Mouse (Mus musculus) forebrain, embryonic 15.5 days (tissue): Measurements from ENCODE around the gene Tti1. TPM values are rescaled to one million over a fixed set of nuclear protein-coding genes. Genes with fewer than 3 reads are reported as not detected.

Source experiments
- ATAC-seq: fragments of 200-750 bp; cut with Nextera tagmentation; replicated peaks from 2 replicates; pipeline ENCODE4 v1.8.0; 2017; ENCODE audit warnings: mild to moderate bottlenecking, moderate TSS enrichment, moderate library complexity
- H3K27ac ChIP-seq: fragments of 300-500 bp; sonication (generic); replicated peaks from 2 replicates; pipeline ENCODE4 v1.5.1; 2015; ENCODE audit warnings: mild to moderate bottlenecking, inconsistent platforms
- H3K27me3 ChIP-seq: fragments of 300-500 bp; sonication (generic); 2 replicates; pipeline ENCODE4 v1.6.1; 2015; ENCODE audit warnings: inconsistent platforms
- H3K36me3 ChIP-seq: fragments of 300-500 bp; sonication (generic); 2 replicates; pipeline ENCODE4 v1.6.1; 2015; ENCODE audit warnings: mild to moderate bottlenecking, inconsistent platforms
- H3K4me1 ChIP-seq: fragments of 300-500 bp; sonication (generic); 2 replicates; pipeline ENCODE4 v1.6.1; 2015; ENCODE audit warnings: inconsistent platforms
- H3K4me2 ChIP-seq: fragments of 300-500 bp; sonication (generic); replicated peaks from 2 replicates; pipeline ENCODE4 v1.6.1; 2015; ENCODE audit warnings: mild to moderate bottlenecking, inconsistent platforms
- H3K4me3 ChIP-seq: fragments of 300-500 bp; sonication (generic); 2 replicates; pipeline ENCODE4 v1.5.1; 2015; ENCODE audit warnings: mild to moderate bottlenecking, inconsistent platforms
- H3K9ac ChIP-seq: fragments of 300-500 bp; sonication (generic); replicated peaks from 2 replicates; pipeline ENCODE4 v1.6.1; 2015; ENCODE audit warnings: mild to moderate bottlenecking, inconsistent platforms
- H3K9me3 ChIP-seq: fragments of 300-500 bp; sonication (generic); 2 replicates; pipeline ENCODE4 v1.6.1; 2016; ENCODE audit warnings: inconsistent platforms
- WGBS: fragments of 180-500 bp; shearing (Covaris S2); methylation state at CpG from one replicate; pipeline ENCODE4 v1.1.7; 2015; ENCODE audit warnings: mixed read lengths; 5-methylcytosine and 5-hydroxymethylcytosine counted together
- polyA plus RNA-seq: library from polyadenylated mRNA; unstranded; fragments of >200 nt; fragmentation: Nextera tagmentation; extraction: Ambion mirVana; gene quantifications from 2 replicates; pipeline ENCODE4 v1.2.1, GENCODE M21; 2015

The Tti1 gene
- polyA plus RNA-seq: 21.3 and 22.2 TPM in 2 replicates

DNA sequence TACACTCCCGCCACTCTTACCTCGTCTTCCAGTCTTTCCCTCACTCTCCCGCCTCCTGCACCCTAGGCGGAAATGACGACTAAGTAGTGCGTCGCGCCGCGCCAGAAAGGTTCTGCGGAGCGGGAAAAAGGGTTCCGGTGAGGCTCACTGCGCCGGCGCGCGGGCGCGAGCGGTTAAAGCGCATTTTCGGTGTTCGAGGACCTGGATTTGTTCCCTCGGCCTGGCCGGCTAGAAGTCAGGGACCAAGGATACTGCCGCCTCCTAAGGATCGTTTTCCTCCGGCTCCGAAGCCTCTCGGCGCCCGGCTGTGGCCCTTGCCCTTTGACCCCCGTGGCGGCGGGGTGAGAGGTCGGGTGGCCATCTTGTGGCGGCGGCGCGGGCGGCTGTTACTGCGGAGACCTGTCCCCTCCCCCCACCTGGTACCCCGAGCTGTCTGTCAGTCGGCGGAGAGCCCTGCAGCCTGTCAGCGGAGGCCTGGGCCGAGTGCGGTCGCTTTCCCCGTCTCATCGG is at the start of gene Tti1, which contains the start of gene Rprd1b:
Tti1 (minus strand) TSS at position 80 of the 510 bp plus-strand sequence.
Rprd1b (plus strand) TSS at position 144 of the 510 bp plus-strand sequence.
- Histone ChIP-seq H3K9me3 (no peaks in the 10 kb centered on the region), H3K4me3 (peak within 1 kb of the TSS; percentile 85), H3K9ac (peak within 1 kb of the TSS; percentile 84), H3K27me3 (no peaks in the 10 kb centered on the region), H3K4me1 (peaks cover 48% of the 10 kb centered on the region), H3K36me3 (no peaks in the 10 kb centered on the region), H3K4me2 (peak within 1 kb of the TSS; percentile 83), H3K27ac (peak within 1 kb of the TSS; percentile 88)
- peak; percentile 96 for ATAC-seq
- 2% methylated on average over 52 of the region's 52 CpGs for WGBS

DNA sequence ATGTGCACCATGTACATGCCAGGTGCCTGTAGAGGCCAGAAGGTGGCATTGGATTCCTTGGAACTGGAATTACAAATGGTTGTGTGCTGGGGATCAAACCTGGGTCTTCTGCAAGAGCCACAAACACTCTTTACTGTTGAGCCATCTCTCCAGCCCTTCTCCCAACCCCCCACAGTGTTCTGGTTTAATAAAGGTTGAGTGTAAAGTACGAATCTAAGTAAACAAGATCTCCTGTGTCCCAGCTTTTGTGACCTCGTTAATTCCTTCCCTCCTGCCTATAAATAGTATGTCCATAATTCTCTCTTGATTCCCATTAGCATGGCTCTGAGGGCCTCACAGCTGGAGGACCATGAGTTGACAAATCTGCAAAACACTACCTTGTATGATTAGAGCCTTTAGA is 49.7 kb upstream of the Tti1 start:
- peaks cover 32% of the 10 kb centered on the region for H3K36me3 ChIP-seq
- no peak overlapping the region for H3K9ac ChIP-seq
- H3K4me2 ChIP-seq: no peak overlapping the region
- no peak for ATAC-seq
- no peak overlapping the region for H3K4me3 ChIP-seq
- no peak overlapping the region; the same call in 1 of the 2 replicates for H3K27ac ChIP-seq
- H3K4me1 ChIP-seq: 0 out of 2 replicates have a peak, but pooled peaks cover 3% of the 10 kb centered on the region
- no peaks in the 10 kb centered on the region for H3K27me3 ChIP-seq
- WGBS: 29% methylated on average over 2 of the region's 2 CpGs
- H3K9me3 ChIP-seq: no peaks in the 10 kb centered on the region

DNA sequence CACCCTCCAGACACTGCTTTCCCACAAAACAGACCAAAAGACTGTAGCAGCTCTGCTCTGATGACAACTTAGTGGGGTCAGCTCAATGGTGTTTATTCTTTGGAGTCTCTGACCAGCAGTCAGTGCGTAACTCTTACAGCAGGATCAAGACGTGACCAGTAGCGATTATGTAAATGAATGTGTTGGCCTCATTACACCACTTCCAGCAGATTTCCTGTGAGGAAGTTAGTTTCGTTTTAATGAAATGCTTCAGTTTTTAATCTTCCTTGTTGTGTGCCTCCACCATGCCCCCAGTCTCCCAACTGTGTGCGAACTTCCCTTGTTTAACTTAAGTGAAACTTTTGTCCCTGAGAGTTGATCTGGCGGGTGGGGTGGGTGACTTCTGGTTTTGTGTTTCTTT is 48.5 kb upstream of the Tti1 start:
- ATAC-seq: no peak
- Histone ChIP-seq H3K27me3 (no peaks in the 10 kb centered on the region), H3K4me1 (0 out of 2 replicates have a peak, but pooled peaks cover 3% of the 10 kb centered on the region), H3K4me2 (no peak overlapping the region), H3K27ac (no peak overlapping the region), H3K9ac (no peak overlapping the region), H3K36me3 (peaks cover 35% of the 10 kb centered on the region), H3K9me3 (no peaks in the 10 kb centered on the region), H3K4me3 (no peak overlapping the region)
- 85% methylated on average over 6 of the region's 6 CpGs for WGBS

DNA sequence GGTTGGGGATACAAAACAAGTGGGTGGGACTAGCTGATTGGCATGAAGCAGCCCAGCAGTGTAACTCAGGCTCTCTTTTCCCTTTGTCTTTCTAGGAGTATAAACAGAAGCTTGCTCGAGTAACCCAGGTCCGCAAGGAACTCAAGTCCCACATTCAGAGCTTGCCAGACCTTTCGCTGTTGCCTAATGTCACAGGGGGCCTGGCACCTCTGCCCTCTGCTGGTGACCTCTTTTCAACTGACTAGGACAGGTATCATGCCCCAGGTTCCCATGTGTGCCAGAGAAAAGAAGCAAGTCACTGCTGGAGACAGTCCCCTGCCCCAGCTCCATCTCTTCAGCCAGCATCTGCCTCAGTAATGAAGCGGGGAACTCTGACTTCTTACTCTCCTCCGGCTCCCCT is 46.6 kb upstream of the Tti1 start:
- Histone ChIP-seq H3K9me3 (no peaks in the 10 kb centered on the region), H3K4me2 (no peak overlapping the region), H3K4me3 (no peak overlapping the region), H3K9ac (no peak overlapping the region), H3K36me3 (peaks cover 47% of the 10 kb centered on the region), H3K27me3 (no peaks in the 10 kb centered on the region), H3K4me1 (0 out of 2 replicates have a peak, but pooled peaks cover 3% of the 10 kb centered on the region), H3K27ac (no peak overlapping the region)
- no peak for ATAC-seq
- WGBS: 81% methylated on average over 5 of the region's 5 CpGs

DNA sequence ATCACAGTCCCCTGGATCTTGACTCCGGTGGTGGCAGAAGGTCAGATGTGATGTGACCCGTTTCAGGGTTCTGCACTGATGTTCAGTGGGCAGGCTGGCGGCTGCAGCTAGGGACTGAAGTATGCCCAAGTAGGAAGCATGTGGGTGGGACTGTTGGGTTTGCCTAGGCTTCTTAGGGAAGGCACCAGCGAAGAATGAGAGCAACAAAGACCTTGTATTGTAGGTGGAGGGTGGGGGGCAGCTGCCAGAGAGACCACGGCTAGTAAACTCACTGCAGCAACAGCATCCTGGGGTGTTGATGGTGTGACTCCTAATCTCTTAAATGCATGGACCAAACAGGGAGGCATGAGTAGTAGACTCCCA is 43.4 kb upstream of the Tti1 start:
- peaks cover 7% of the 10 kb centered on the region for H3K4me1 ChIP-seq
- H3K4me3 ChIP-seq: no peak overlapping the region
- WGBS: 94% methylated on average over 5 of the region's 5 CpGs
- H3K27ac ChIP-seq: no peak overlapping the region
- H3K27me3 ChIP-seq: no peaks in the 10 kb centered on the region
- H3K9me3 ChIP-seq: no peaks in the 10 kb centered on the region
- H3K9ac ChIP-seq: no peak overlapping the region
- peaks cover 50% of the 10 kb centered on the region for H3K36me3 ChIP-seq
- no peak for ATAC-seq
- no peak overlapping the region for H3K4me2 ChIP-seq

DNA sequence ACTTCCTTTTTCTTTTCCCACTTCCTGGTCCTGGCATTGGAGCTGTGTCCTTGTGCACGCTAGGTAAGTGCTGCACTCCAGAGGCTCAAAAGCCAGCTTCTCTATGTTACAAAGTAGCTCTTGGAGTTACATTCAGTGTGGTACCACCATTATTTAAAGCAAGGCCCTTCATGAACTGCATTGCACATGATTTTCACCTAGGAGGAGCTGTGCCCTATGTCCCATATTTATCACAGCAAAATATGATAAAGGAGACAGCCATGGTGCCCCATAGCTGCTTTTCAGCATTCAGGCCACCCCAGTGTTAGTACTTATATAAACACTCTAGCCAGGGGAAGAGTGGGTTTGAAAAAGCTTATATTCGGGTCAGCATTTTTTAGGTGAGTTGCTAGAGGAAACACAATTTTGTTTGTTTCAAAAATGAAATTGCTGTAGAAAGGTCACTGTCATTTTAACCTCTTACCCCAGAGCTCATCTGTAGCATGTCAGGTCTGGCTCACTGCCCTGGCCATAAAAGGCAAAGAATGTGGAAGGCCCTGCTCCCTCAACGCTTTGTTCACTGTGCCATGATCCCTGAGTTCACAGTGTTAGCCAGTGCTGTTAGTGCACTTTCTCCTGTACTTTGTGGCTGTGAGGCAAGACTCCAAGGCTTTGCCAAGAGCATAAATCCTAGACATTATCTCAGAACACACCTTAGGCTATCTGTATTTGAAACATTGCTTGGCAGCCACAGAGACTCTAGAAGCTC is 42.8 kb upstream of the Tti1 start:
- Histone ChIP-seq H3K9me3 (no peaks in the 10 kb centered on the region), H3K36me3 (peaks cover 44% of the 10 kb centered on the region)

DNA sequence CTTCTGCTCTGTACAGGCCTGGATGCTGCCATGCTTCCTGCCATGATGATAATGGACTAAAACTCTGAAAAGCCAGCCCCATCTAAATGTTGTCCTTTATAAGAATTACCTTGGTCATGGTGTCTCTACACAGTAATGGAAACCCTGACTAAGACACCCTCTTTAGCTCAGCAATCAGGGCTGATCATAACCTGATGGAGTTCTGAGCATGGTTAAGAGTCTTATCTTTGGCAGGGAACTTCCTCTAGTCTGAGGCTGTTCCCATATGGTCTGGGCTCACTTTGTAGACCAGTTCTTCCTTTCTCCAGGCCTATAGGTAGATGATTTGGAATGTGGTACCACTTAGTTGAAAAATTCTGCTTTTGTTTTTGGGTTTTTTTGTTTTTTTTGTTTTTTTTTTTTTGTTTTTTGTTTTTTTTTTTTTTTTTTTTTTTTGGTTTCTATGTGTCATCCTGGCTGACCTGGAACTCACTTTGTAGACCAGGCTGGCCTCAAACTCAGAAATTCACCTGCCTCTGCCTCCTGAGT is 40.3 kb upstream of the Tti1 start:
- Histone ChIP-seq H3K36me3 (peaks cover 34% of the 10 kb centered on the region; the same call in 1 of the 2 replicates), H3K4me1 (peaks cover 14% of the 10 kb centered on the region), H3K9ac (no peak overlapping the region), H3K4me3 (no peak overlapping the region), H3K4me2 (no peak overlapping the region), H3K9me3 (no peaks in the 10 kb centered on the region), H3K27ac (no peak overlapping the region), H3K27me3 (no peaks in the 10 kb centered on the region)
- no peak for ATAC-seq

More for the DNA sequence above, 42.8 kb upstream of the Tti1 start:
- ATAC-seq: no peak
- no peak overlapping the region for H3K4me2 ChIP-seq
- 88% methylated on average over 3 of the region's 3 CpGs for WGBS
- no peak overlapping the region for H3K4me3 ChIP-seq
- peaks cover 12% of the 10 kb centered on the region for H3K4me1 ChIP-seq
- H3K27ac ChIP-seq: no peak overlapping the region
- H3K27me3 ChIP-seq: no peaks in the 10 kb centered on the region
- H3K9ac ChIP-seq: no peak overlapping the region

DNA sequence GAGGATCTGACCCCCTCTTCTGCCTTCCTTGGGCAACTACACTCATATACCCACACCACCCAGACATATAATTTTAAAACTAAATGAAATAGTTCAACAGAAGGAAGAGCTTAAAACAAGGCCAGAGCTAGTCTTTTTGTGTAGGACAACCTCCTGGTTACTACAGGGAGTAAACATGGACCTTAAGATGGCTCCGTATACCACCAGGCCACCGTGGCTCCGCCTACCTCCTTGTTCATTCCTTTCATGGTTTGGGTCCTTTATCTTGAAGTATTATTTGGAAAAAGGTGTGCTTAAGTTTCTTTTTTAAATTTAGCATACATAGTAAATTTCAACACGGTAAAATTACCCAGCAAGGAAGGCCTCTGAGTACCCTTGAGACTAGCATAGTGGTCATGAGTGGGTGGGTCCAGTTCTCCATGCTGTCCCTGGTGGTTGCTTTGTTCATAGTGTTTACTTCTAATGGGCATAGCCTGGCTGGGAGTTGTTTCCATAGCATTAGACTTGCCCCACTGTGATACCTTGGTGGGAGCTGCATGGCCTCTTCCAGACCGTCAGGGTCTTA is 39.1 kb upstream of the Tti1 start:
- Histone ChIP-seq H3K9me3 (no peaks in the 10 kb centered on the region), H3K27ac (no peak overlapping the region), H3K4me3 (no peak overlapping the region), H3K4me2 (no peak overlapping the region), H3K4me1 (peaks cover 14% of the 10 kb centered on the region), H3K27me3 (no peaks in the 10 kb centered on the region), H3K9ac (no peak overlapping the region), H3K36me3 (peaks cover 33% of the 10 kb centered on the region; the same call in 1 of the 2 replicates)
- WGBS: 99% methylated on average over 5 of the region's 5 CpGs
- ATAC-seq: no peak

DNA sequence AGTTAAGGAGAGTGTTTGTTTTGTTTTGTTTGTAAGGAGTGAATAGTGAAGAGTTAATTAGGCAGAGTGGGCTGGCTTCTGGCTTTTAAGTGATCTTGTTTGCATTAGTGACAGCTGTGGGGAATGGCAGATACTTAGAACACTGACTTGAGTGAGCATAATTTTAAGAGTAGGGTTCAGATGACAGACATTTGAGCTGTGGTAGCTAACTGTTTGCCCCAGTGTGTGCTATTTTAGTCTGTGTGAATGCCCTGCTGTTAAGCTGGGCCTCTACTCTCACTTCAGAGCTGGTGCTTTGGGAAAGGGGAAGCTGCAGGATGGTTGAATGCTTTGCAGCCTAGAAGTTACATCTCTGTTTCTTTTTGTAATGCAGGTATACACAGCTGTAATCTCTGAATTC is 38.2 kb upstream of the Tti1 start:
- Histone ChIP-seq H3K36me3 (peaks cover 35% of the 10 kb centered on the region; the same call in 1 of the 2 replicates), H3K9me3 (no peaks in the 10 kb centered on the region)

DNA sequence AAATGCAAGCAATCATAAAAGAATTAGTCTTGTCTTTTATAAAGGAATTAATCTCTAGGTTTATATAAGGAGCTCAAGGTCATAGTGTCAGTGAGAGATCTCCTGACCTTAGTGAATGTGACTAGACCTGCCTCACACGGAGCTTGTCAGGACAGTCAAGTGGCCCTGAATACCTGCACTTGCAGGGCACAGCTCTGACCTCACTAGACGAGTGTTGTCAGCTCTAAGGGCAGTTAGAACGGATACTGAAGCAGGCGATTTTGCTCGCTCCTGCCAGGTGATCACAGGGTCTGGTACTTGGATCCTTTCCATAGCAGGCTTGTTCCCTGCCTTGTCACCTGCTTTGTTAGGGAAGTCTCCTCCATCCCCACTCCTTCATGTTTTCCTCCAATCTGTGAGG is 36.8 kb upstream of the Tti1 start:
- ATAC-seq: no peak
- 85% methylated on average over 5 of the region's 5 CpGs for WGBS
- peaks cover 25% of the 10 kb centered on the region; the same call in 1 of the 2 replicates for H3K36me3 ChIP-seq

More for the DNA sequence above, 38.2 kb upstream of the Tti1 start:
- H3K27ac ChIP-seq: peak overlapping the region; percentile 7; the same call in 1 of the 2 replicates
- H3K9ac ChIP-seq: no peak overlapping the region
- no peak overlapping the region for H3K4me2 ChIP-seq
- no peaks in the 10 kb centered on the region for H3K27me3 ChIP-seq
- H3K4me1 ChIP-seq: peaks cover 14% of the 10 kb centered on the region
- ATAC-seq: no peak
- no peak overlapping the region for H3K4me3 ChIP-seq

DNA sequence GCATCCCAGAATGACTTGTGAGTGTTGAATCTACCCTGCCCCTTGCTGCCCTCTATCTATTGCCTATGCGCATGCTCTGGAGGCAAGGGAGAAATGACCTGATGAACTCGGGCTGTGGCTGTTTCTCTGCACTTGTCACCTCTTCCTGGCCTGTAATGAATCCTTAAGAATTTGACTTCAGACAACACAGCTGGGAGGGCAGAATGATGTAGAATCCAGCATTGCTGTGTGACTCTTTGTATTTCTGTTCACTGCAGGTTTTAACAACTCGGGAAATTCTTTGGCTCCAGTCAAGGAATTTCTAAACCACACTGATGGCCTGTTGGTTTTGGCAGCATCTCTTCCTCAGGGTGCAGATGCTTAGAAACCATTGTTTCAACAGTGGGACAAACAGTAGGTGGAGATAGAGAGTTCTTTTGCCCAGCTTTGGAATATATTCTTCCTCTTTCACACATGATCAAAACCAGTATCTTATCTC is 36.4 kb upstream of the Tti1 start:
- 63% methylated on average over 3 of the region's 3 CpGs for WGBS
- no peaks in the 10 kb centered on the region for H3K27me3 ChIP-seq
- H3K9me3 ChIP-seq: no peaks in the 10 kb centered on the region

More for the DNA sequence above, 36.8 kb upstream of the Tti1 start:
- no peak overlapping the region for H3K4me2 ChIP-seq
- H3K9me3 ChIP-seq: no peaks in the 10 kb centered on the region
- no peaks in the 10 kb centered on the region for H3K27me3 ChIP-seq
- no peak overlapping the region for H3K9ac ChIP-seq
- peaks cover 14% of the 10 kb centered on the region for H3K4me1 ChIP-seq
- no peak overlapping the region for H3K27ac ChIP-seq
- no peak overlapping the region for H3K4me3 ChIP-seq

DNA sequence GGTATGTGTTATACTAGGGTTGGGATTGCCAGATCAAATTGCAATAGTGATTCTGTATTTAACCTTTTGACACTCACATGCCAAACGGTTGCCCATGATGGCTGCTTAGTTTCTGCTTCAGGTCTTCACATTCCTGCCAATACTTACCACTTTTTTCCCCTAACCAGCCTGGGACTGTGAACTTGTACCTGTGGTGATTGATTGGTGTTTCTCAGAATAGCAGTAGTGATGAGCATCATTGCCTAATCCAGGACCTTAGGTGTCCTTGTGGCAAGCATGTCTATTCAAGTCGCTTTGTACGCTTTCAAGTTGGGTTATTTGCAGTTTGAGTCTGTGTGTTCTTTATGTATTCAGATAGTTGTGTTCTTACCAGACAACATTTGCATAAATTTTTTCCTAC is 34.8 kb upstream of the Tti1 start:
- Histone ChIP-seq H3K27ac (no peak overlapping the region), H3K9ac (no peak overlapping the region), H3K9me3 (no peaks in the 10 kb centered on the region), H3K27me3 (no peaks in the 10 kb centered on the region), H3K36me3 (peaks cover 27% of the 10 kb centered on the region; the same call in 1 of the 2 replicates), H3K4me3 (no peak overlapping the region), H3K4me2 (no peak overlapping the region), H3K4me1 (peaks cover 34% of the 10 kb centered on the region)
- WGBS: 93% methylated on average over 3 of the region's 3 CpGs
- no peak for ATAC-seq

More for the DNA sequence above, 36.4 kb upstream of the Tti1 start:
- Histone ChIP-seq H3K4me1 (peaks cover 18% of the 10 kb centered on the region), H3K4me2 (no peak overlapping the region), H3K9ac (no peak overlapping the region), H3K27ac (no peak overlapping the region), H3K36me3 (peaks cover 28% of the 10 kb centered on the region; the same call in 1 of the 2 replicates), H3K4me3 (no peak overlapping the region)
- ATAC-seq: no peak
